Mouse (Mus musculus): ENCODE measurements around the gene Krtap1-3. TPM values are rescaled to one million over a fixed set of nuclear protein-coding genes. Genes with fewer than 3 reads are reported as not detected.
"Not testable (repeated sequence)": the region's sequence is repeated elsewhere in the genome, so short reads cannot be mapped to it uniquely, and the experiment has no call there.

Krtap1-3 gene
- polyA plus RNA-seq, 1 experiment from 2014 or later = not detected

- not testable (repeated sequence) for H3K27me3 ChIP-seq (ENCODE audit: control insufficient read depth, insufficient read depth, low read depth, low read length); H3K4me1 ChIP-seq (replicated peaks; ENCODE audit: control insufficient read depth, insufficient read depth, low read length); ATAC-seq (ENCODE audit: low read depth); H3K4me3 ChIP-seq (ENCODE audit: low read length); H3K4me2 ChIP-seq (ENCODE audit: low read depth, low read length); H3K36me3 ChIP-seq (ENCODE audit: control insufficient read depth, insufficient read depth, low read length); H3K27ac ChIP-seq (ENCODE audit: low read length); H3K9me3 ChIP-seq (ENCODE audit: control insufficient read depth, low read length); H3K9ac ChIP-seq (ENCODE audit: low read length)
- 73% methylated on average over 1 of the region's 2 CpGs for WGBS
These were observed 18.9 kb upstream of the Krtap1-3 start, which contains the start of gene Gm11937 for GRCm38 (mm10) chr11:99610089-99610488. Gene Gm11937, minus strand, starts transcription at chr11:99610189.

- no peak overlapping the region for H3K4me3 ChIP-seq (ENCODE audit: low read length)
- no peaks in the 10 kb centered on the region for H3K36me3 ChIP-seq (ENCODE audit: control insufficient read depth, insufficient read depth, low read length)
- no peaks in the 10 kb centered on the region for H3K27me3 ChIP-seq (ENCODE audit: control insufficient read depth, insufficient read depth, low read depth, low read length)
- no peaks in the 10 kb centered on the region for H3K4me1 ChIP-seq (replicated peaks; ENCODE audit: control insufficient read depth, insufficient read depth, low read length)
- no peak overlapping the region for H3K4me2 ChIP-seq (ENCODE audit: low read depth, low read length)
- H3K9ac ChIP-seq (ENCODE audit: low read length) = no peak overlapping the region
- ATAC-seq (ENCODE audit: low read depth) = no peak
- H3K9me3 ChIP-seq (ENCODE audit: control insufficient read depth, low read length) = no peaks in the 10 kb centered on the region
- WGBS = 53% methylated on average over 1 of the region's 1 CpGs
- H3K27ac ChIP-seq (ENCODE audit: low read length) = no peak overlapping the region
These were observed 18.0 kb upstream of the Krtap1-3 start for GRCm38 (mm10) chr11:99609126-99609525.

GRCm38 (mm10) chr11:99603208-99603607 lies 12.1 kb upstream of the Krtap1-3 start, which contains the start of gene Gm11938:
Gene Gm11938, minus strand, starts transcription at chr11:99603308.
- not testable (repeated sequence) for ATAC-seq (ENCODE audit: low read depth); H3K9me3 ChIP-seq (ENCODE audit: control insufficient read depth, low read length); H3K4me2 ChIP-seq (ENCODE audit: low read depth, low read length); H3K4me1 ChIP-seq (replicated peaks; ENCODE audit: control insufficient read depth, insufficient read depth, low read length); H3K36me3 ChIP-seq (ENCODE audit: control insufficient read depth, insufficient read depth, low read length); H3K9ac ChIP-seq (ENCODE audit: low read length); H3K4me3 ChIP-seq (ENCODE audit: low read length); H3K27me3 ChIP-seq (ENCODE audit: control insufficient read depth, insufficient read depth, low read depth, low read length); H3K27ac ChIP-seq (ENCODE audit: low read length)
- WGBS = 50% methylated on average over 1 of the region's 1 CpGs

GRCm38 (mm10) chr11:99597742-99598141 lies 6.6 kb upstream of the Krtap1-3 start, which contains the start of gene Krtap9-3:
Gene Krtap9-3, minus strand, starts transcription at chr11:99598105.
- H3K27me3 ChIP-seq (ENCODE audit: control insufficient read depth, insufficient read depth, low read depth, low read length); H3K4me3 ChIP-seq (ENCODE audit: low read length); H3K36me3 ChIP-seq (ENCODE audit: control insufficient read depth, insufficient read depth, low read length); H3K9me3 ChIP-seq (ENCODE audit: control insufficient read depth, low read length); H3K9ac ChIP-seq (ENCODE audit: low read length); ATAC-seq (ENCODE audit: low read depth); H3K4me2 ChIP-seq (ENCODE audit: low read depth, low read length); H3K27ac ChIP-seq (ENCODE audit: low read length); H3K4me1 ChIP-seq (replicated peaks; ENCODE audit: control insufficient read depth, insufficient read depth, low read length): not testable (repeated sequence)
- WGBS = 58% methylated on average over 6 of the region's 6 CpGs

- ATAC-seq (ENCODE audit: low read depth) = no peak
- H3K27me3 ChIP-seq (ENCODE audit: control insufficient read depth, insufficient read depth, low read depth, low read length) = no peaks in the 10 kb centered on the region
- 71% methylated on average over 7 of the region's 7 CpGs for WGBS
These were observed 6.0 kb downstream of the Krtap1-3 start for GRCm38 (mm10) chr11:99585096-99585495.

GRCm38 (mm10) chr11:99583245-99583704 lies 7.9 kb downstream of the Krtap1-3 start, which contains the start of gene Krtap1-4:
Gene Krtap1-4, minus strand, starts transcription at chr11:99583654.
- Histone ChIP-seq H3K36me3 (ENCODE audit: control insufficient read depth, insufficient read depth, low read length) (no peaks in the 10 kb centered on the region), H3K9ac (ENCODE audit: low read length) (no peak within 1 kb of the TSS), H3K27ac (ENCODE audit: low read length) (no peak within 1 kb of the TSS), H3K4me1 (replicated peaks; ENCODE audit: control insufficient read depth, insufficient read depth, low read length) (no peaks in the 10 kb centered on the region), H3K4me3 (ENCODE audit: low read length) (no peak within 1 kb of the TSS), H3K9me3 (ENCODE audit: control insufficient read depth, low read length) (no peaks in the 10 kb centered on the region), H3K27me3 (ENCODE audit: control insufficient read depth, insufficient read depth, low read depth, low read length) (no peaks in the 10 kb centered on the region), H3K4me2 (ENCODE audit: low read depth, low read length) (no peak within 1 kb of the TSS)
- 79% methylated on average over 5 of the region's 5 CpGs for WGBS
- no peak for ATAC-seq (ENCODE audit: low read depth)

More at GRCm38 (mm10) chr11:99585096-99585495, 6.0 kb downstream of the Krtap1-3 start:
- Histone ChIP-seq H3K4me2 (ENCODE audit: low read depth, low read length) (no peak overlapping the region), H3K36me3 (ENCODE audit: control insufficient read depth, insufficient read depth, low read length) (no peaks in the 10 kb centered on the region), H3K9me3 (ENCODE audit: control insufficient read depth, low read length) (no peaks in the 10 kb centered on the region), H3K27ac (ENCODE audit: low read length) (no peak overlapping the region), H3K9ac (ENCODE audit: low read length) (no peak overlapping the region), H3K4me3 (ENCODE audit: low read length) (no peak overlapping the region), H3K4me1 (replicated peaks; ENCODE audit: control insufficient read depth, insufficient read depth, low read length) (no peaks in the 10 kb centered on the region)

GRCm38 (mm10) chr11:99581564-99581963 lies 9.6 kb downstream of the Krtap1-3 start:
- ATAC-seq (ENCODE audit: low read depth) = no peak
- Histone ChIP-seq H3K4me3 (ENCODE audit: low read length) (no peak overlapping the region), H3K27me3 (ENCODE audit: control insufficient read depth, insufficient read depth, low read depth, low read length) (no peaks in the 10 kb centered on the region), H3K36me3 (ENCODE audit: control insufficient read depth, insufficient read depth, low read length) (no peaks in the 10 kb centered on the region), H3K27ac (ENCODE audit: low read length) (no peak overlapping the region), H3K4me1 (replicated peaks; ENCODE audit: control insufficient read depth, insufficient read depth, low read length) (no peaks in the 10 kb centered on the region), H3K9me3 (ENCODE audit: control insufficient read depth, low read length) (no peaks in the 10 kb centered on the region), H3K9ac (ENCODE audit: low read length) (no peak overlapping the region), H3K4me2 (ENCODE audit: low read depth, low read length) (no peak overlapping the region)
- WGBS = 53% methylated on average over 6 of the region's 6 CpGs

GRCm38 (mm10) chr11:99581051-99581450 lies 10.1 kb downstream of the Krtap1-3 start:
- no peak for ATAC-seq (ENCODE audit: low read depth)
- H3K4me2 ChIP-seq (ENCODE audit: low read depth, low read length) = no peak overlapping the region
- no peaks in the 10 kb centered on the region for H3K27me3 ChIP-seq (ENCODE audit: control insufficient read depth, insufficient read depth, low read depth, low read length)
- WGBS = 64% methylated on average over 5 of the region's 5 CpGs
- H3K9me3 ChIP-seq (ENCODE audit: control insufficient read depth, low read length) = no peaks in the 10 kb centered on the region
- H3K4me1 ChIP-seq (replicated peaks; ENCODE audit: control insufficient read depth, insufficient read depth, low read length) = no peaks in the 10 kb centered on the region
- no peak overlapping the region for H3K27ac ChIP-seq (ENCODE audit: low read length)
- H3K36me3 ChIP-seq (ENCODE audit: control insufficient read depth, insufficient read depth, low read length) = no peaks in the 10 kb centered on the region
- H3K4me3 ChIP-seq (ENCODE audit: low read length) = no peak overlapping the region
- no peak overlapping the region for H3K9ac ChIP-seq (ENCODE audit: low read length)

- no peak for ATAC-seq (ENCODE audit: low read depth)
- H3K9me3 ChIP-seq (ENCODE audit: control insufficient read depth, low read length) = no peaks in the 10 kb centered on the region
- no peak within 1 kb of the TSS for H3K9ac ChIP-seq (ENCODE audit: low read length)
- no peaks in the 10 kb centered on the region for H3K4me1 ChIP-seq (replicated peaks; ENCODE audit: control insufficient read depth, insufficient read depth, low read length)
- H3K4me3 ChIP-seq (ENCODE audit: low read length) = no peak within 1 kb of the TSS
- no peaks in the 10 kb centered on the region for H3K27me3 ChIP-seq (ENCODE audit: control insufficient read depth, insufficient read depth, low read depth, low read length)
- no peaks in the 10 kb centered on the region for H3K36me3 ChIP-seq (ENCODE audit: control insufficient read depth, insufficient read depth, low read length)
- H3K4me2 ChIP-seq (ENCODE audit: low read depth, low read length) = no peak within 1 kb of the TSS
- H3K27ac ChIP-seq (ENCODE audit: low read length) = no peak within 1 kb of the TSS
- 83% methylated on average over 6 of the region's 6 CpGs for WGBS
These were observed 10.5 kb downstream of the Krtap1-3 start, which contains the start of gene Krtap1-5 for GRCm38 (mm10) chr11:99580636-99581035. Gene Krtap1-5, minus strand, starts transcription at chr11:99581016.
